Mouse (Mus musculus) lung, embryonic 14.5 days (tissue): Measurements from ENCODE around the gene Fam213a. TPM values are rescaled to one million over a fixed set of nuclear protein-coding genes. Genes with fewer than 3 reads are reported as not detected.
"Not testable (repeated sequence)": the region's sequence is repeated elsewhere in the genome, so short reads cannot be mapped to it uniquely, and the experiment has no call there.

Experiments
- ATAC-seq: fragments of 200-750 bp; cut with Nextera tagmentation; 2 replicates; pipeline ENCODE4 v1.8.0; 2017; ENCODE audit warnings: mild to moderate bottlenecking, moderate TSS enrichment, moderate library complexity; ENCODE audit not compliant: insufficient read depth
- DNase-seq: peaks from one replicate; pipeline ENCODE4 v3.0.0-alpha.2; 2015
- H3K27ac ChIP-seq: fragments of 300-500 bp; sonication (generic); 2 replicates; pipeline ENCODE4 v1.5.1; 2014; ENCODE audit warnings: low read depth, mild to moderate bottlenecking, moderate library complexity
- H3K27me3 ChIP-seq: fragments of 300-500 bp; sonication (generic); 2 replicates; pipeline ENCODE4 v1.6.1; 2014; ENCODE audit warnings: low read length, control low read depth; ENCODE audit not compliant: insufficient read depth
- H3K36me3 ChIP-seq: fragments of 300-500 bp; sonication (generic); 2 replicates; pipeline ENCODE4 v1.6.1; 2014; ENCODE audit warnings: control low read depth; ENCODE audit not compliant: insufficient read depth
- H3K4me1 ChIP-seq: fragments of 300-500 bp; sonication (generic); 2 replicates; pipeline ENCODE4 v1.6.1; 2014; ENCODE audit warnings: antibody characterized with exemption, control low read depth; ENCODE audit not compliant: insufficient read depth
- H3K4me2 ChIP-seq: fragments of 300-500 bp; sonication (generic); 2 replicates; pipeline ENCODE4 v1.6.1; 2014; ENCODE audit warnings: mild to moderate bottlenecking
- H3K4me3 ChIP-seq: fragments of 300-500 bp; sonication (generic); 2 replicates; pipeline ENCODE4 v1.5.1; 2014; ENCODE audit warnings: low read depth, low read length
- H3K9ac ChIP-seq: fragments of 300-500 bp; sonication (generic); 2 replicates; pipeline ENCODE4 v1.6.1; 2014
- H3K9me3 ChIP-seq: fragments of 300-500 bp; sonication (generic); 2 replicates; pipeline ENCODE4 v1.6.1; 2016; ENCODE audit warnings: low read depth, low read length, control low read depth
- CTCF ChIP-seq: IDR thresholded peaks from 2 replicates; pipeline ENCODE4 v1.5.1; 2016; ENCODE audit warnings: antibody characterized with exemption, low read depth
- WGBS: fragments of 180-500 bp; shearing (Covaris S2); extraction: QIAGEN DNeasy Blood & Tissue Kit; methylation state at CpG from one replicate; pipeline ENCODE4 v1.1.7; 2014; 5-methylcytosine and 5-hydroxymethylcytosine counted together
- polyA plus RNA-seq: library from polyadenylated mRNA; unstranded; fragments of >200 nt; fragmentation: Nextera tagmentation; extraction: Ambion mirVana; gene quantifications from 2 replicates; pipeline ENCODE4 v1.2.1, GENCODE M21; 2014

Fam213a gene
- 167 and 173 TPM in 2 replicates for polyA plus RNA-seq

DNA sequence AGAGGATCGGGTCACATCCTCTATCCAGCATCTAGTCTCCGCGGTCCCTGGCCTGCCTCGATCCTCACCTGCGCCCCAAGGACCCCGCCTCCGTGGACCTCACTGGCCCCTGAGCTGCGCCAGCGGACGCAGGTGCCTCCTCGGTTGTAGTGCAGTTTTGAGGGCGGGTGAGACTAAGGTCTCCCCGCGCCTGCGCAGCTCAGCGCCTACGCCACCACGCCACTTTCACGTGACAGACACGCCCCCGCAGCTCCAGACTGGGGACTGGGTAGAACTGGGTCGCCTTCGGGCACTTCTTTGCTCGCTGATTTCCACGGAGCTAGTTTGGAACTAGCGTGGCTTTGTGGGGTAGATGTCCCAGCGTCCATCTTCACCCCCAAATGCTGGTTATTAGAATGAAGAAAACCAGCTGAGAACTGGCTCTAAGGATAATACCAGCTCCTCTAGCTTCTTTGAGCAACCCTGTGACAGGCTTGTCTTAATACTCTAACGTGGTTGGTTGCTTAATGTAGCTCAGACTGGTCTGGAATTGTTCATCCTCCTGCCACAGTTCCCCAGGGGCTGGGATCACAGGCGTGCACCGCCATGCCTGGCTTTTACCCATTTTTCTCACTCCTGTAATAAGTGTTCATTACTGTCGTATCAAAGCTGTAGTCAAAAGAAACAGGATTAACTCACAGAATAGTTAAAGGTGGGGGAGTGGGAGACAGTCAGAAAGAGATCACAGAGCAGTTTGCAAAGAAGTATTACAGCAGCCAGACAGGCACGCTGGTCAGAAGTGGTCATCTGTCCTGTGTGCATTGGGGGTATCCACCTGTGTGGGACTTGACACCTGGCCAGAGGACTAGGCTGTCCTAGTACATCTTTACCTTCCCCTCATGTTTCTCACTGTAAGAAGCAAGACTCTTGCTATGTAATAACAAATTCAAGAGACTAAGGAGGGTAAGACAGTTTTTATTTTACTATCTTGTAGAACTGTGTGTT is at the start of gene Fam213a:
Gene Fam213a (minus strand): TSS at position 159 of the 984 bp plus-strand sequence.
- WGBS: 5% methylated on average over 32 of the region's 32 CpGs
- H3K27ac ChIP-seq: 0 out of 2 replicates have a peak within 1 kb of the TSS, but pooled peaks have one; percentile 30

DNA sequence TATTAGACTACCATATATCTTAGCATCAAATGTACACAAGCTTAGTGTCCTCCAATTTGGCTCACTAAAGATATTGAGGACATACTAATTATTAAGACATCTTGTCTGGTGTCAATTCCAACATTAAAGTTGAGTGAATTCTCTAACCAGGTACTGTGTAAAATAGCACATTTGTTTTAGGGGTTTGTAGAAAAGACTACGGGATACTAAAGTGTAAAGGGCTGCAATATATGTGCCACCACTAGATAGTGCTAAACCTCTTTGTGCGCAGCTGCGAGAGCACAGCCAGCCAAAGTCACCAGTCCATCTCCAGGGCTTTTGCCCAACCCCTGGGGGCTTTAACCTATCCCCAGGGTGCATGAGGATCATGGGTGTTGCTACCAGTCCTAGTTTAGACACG is 39.6 kb upstream of the Fam213a start:
- not testable (repeated sequence) for H3K27me3 ChIP-seq, H3K27ac ChIP-seq, ATAC-seq, DNase-seq, H3K4me2 ChIP-seq, H3K9ac ChIP-seq, H3K9me3 ChIP-seq, H3K36me3 ChIP-seq, H3K4me1 ChIP-seq, H3K4me3 ChIP-seq
- 50% methylated on average over 3 of the region's 4 CpGs for WGBS

More for the DNA sequence above, at the start of gene Fam213a:
- ATAC-seq (peak; percentile 96), DNase-seq (peak; percentile 94)
- Histone ChIP-seq H3K9me3 (no peaks in the 10 kb centered on the region), H3K4me2 (peak within 1 kb of the TSS; percentile 93), H3K27me3 (no peaks in the 10 kb centered on the region), H3K9ac (peak within 1 kb of the TSS; percentile 74), H3K36me3 (no peaks in the 10 kb centered on the region), H3K4me3 (peak within 1 kb of the TSS; percentile 63), H3K4me1 (peaks cover 17% of the 10 kb centered on the region)
- no peak for TF ChIP-seq CTCF

DNA sequence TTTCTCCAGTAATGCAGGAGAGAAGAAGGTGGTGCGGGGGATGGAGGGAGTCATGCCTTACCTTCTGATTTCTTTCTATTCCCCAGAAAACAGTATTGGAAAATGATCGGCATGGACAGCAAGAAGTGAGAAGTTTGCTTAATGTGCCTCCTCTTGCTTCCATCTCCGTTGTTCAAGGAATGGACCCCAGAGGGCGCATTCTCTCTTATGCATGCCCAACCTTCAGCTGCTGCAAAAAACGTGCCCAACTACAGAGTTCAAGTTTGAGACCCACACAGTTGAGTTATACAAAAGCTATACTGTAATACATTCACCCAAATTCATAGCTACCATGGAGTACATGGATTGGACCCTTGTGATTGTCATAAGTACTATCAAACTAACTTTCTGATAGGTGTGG is 38.9 kb upstream of the Fam213a start:
- no peaks in the 10 kb centered on the region for H3K4me1 ChIP-seq
- H3K4me3 ChIP-seq: no peak overlapping the region
- ATAC-seq (no peak), DNase-seq (peak; percentile 24)
- no peaks in the 10 kb centered on the region for H3K36me3 ChIP-seq
- H3K4me2 ChIP-seq: no peak overlapping the region
- H3K9ac ChIP-seq: no peak overlapping the region
- peak; percentile 21; the same call in 1 of the 2 replicates for TF ChIP-seq CTCF
- no peaks in the 10 kb centered on the region for H3K9me3 ChIP-seq
- H3K27me3 ChIP-seq: no peaks in the 10 kb centered on the region
- H3K27ac ChIP-seq: no peak overlapping the region
- 70% methylated on average over 5 of the region's 5 CpGs for WGBS

DNA sequence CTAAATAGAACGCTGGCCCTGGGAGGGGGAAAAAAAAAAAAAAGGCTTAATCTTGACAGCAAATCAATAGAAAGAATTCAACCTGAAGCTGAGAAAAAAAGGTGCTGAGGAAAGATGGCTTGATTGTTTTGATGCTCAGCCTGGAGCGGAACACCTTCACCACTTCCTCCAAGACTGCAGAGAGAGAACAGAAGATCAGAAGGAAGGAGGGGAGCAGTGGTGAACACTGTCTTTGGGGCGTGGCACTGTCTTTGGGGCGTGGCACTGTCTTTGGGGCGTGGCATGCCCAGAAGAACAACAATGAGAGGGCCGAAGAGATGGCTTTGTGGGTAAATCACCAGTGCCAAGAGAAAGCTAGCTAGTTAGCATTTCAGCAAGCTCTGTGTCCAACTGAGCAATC is 36.9 kb upstream of the Fam213a start:
- no peaks in the 10 kb centered on the region for H3K4me1 ChIP-seq
- H3K4me3 ChIP-seq: no peak overlapping the region
- no peak overlapping the region for H3K27ac ChIP-seq
- no peak for TF ChIP-seq CTCF
- no peak for DNase-seq
- H3K9ac ChIP-seq: no peak overlapping the region
- no peaks in the 10 kb centered on the region for H3K9me3 ChIP-seq
- no peak for ATAC-seq
- H3K27me3 ChIP-seq: no peaks in the 10 kb centered on the region
- 70% methylated on average over 6 of the region's 6 CpGs for WGBS
- no peak overlapping the region for H3K4me2 ChIP-seq
- no peaks in the 10 kb centered on the region for H3K36me3 ChIP-seq

DNA sequence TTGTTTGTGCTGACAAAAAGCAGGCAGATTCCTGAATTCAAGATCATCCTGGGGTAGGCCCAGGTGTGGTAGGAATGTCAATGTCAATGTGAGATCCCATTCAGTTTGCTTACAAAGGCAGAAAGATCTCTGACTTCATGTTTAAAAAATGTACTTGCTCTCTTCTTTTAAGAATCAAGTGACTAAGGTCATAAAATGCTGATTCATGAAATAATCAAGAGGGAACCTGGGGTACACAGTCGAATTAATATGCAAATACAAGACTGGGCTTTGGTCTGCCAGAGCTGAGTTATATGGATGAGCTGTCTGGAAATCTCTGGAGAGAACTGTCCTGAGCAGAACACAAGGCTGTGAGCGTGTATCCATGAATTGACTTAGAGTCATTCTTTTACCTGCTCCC is 33.8 kb upstream of the Fam213a start:
- no peak for ATAC-seq

DNA sequence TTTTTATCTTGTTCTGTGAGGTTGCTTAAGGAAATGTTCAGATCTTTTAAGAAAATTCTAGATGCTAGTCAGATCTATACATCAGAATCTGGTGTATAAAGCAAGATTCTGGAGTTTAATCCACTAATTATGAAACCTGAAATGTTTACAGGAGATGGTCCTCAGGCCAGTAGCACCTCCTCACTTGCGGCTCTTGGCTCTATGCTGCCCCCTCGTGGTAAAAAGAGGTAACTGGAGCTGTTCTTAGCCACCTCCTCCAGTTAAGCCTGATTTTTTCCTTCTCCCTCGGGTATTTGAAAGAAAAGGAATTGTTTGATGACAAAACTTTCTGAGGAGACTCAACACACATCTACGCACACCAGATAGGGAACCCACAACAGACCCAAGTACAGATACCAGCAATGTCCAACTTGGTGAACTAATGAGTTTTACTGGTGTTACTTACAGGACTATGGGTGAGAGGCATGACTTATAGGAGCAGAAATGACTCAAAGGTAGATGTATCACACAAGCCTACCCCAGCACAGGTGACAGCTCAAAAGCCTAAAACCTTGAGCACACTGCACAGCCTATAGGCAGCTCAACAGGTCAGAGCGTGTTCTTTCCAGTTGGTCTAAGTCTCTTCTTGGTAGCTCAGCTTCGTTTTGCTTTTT is 21.7 kb upstream of the Fam213a start:
- Histone ChIP-seq H3K9ac (no peak overlapping the region), H3K27me3 (no peaks in the 10 kb centered on the region), H3K9me3 (no peaks in the 10 kb centered on the region), H3K4me3 (no peak overlapping the region), H3K27ac (no peak overlapping the region), H3K36me3 (no peaks in the 10 kb centered on the region), H3K4me1 (no peaks in the 10 kb centered on the region), H3K4me2 (no peak overlapping the region)
- TF ChIP-seq CTCF: peak; percentile 89
- WGBS: 31% methylated on average over 6 of the region's 6 CpGs
- ATAC-seq (peak; percentile 71), DNase-seq (peak; percentile 83)

More for the DNA sequence above, 33.8 kb upstream of the Fam213a start:
- H3K36me3 ChIP-seq: no peaks in the 10 kb centered on the region
- no peak for TF ChIP-seq CTCF
- H3K27ac ChIP-seq: no peak overlapping the region
- H3K9ac ChIP-seq: no peak overlapping the region
- 65% methylated on average over 2 of the region's 2 CpGs for WGBS
- DNase-seq: no peak
- H3K4me1 ChIP-seq: no peaks in the 10 kb centered on the region
- no peak overlapping the region for H3K4me3 ChIP-seq
- no peaks in the 10 kb centered on the region for H3K27me3 ChIP-seq
- no peaks in the 10 kb centered on the region for H3K9me3 ChIP-seq
- no peak overlapping the region for H3K4me2 ChIP-seq
